Mouse (Mus musculus): Measurements from ENCODE around the gene Lipo4.
"Not testable (repeated sequence)": the region's sequence is repeated elsewhere in the genome, so short reads cannot be mapped to it uniquely, and the experiment has no call there.

Gene Lipo4

GRCm38 (mm10) chr19:33517680-33518079 is at the start of gene Lipo4:
Lipo4 (minus strand) TSS chr19:33517780.
- no peak for DNase-seq (ENCODE audit: low spot score)

DNA sequence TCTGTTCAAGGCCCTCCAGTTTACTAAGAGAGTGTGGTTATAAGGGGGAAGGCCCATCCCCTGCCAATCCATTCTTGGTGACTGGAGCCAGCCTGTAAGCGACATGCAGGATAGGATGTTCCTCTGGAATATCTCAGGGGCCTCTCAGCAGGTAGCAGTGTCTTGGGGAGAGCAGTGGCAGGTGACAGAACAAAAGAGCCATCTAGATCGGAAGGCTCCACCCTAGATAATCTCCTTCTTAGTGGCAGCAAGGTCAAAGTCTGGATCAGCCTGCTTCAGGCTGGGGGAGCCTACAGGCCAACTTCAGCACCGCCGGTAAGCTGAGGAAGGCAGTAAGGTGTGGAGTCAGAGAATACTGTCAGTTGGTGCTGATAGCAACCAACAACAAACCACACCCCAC is 61.2 kb downstream of the Lipo4 start:
- DNase-seq (ENCODE audit: low spot score): not testable (repeated sequence)

- DNase-seq (ENCODE audit: low spot score): no peak
These were observed 63.9 kb downstream of the Lipo4 start for GRCm38 (mm10) chr19:33453725-33454124.
